Mouse (Mus musculus): Measurements from ENCODE around the gene Bik. TPM values are rescaled to one million over a fixed set of nuclear protein-coding genes. Genes with fewer than 3 reads are reported as not detected.

Bik gene
- total and polyA plus RNA-seq, 2 experiments from 2014 or later, result 37.7 to 49.6 TPM

DNA sequence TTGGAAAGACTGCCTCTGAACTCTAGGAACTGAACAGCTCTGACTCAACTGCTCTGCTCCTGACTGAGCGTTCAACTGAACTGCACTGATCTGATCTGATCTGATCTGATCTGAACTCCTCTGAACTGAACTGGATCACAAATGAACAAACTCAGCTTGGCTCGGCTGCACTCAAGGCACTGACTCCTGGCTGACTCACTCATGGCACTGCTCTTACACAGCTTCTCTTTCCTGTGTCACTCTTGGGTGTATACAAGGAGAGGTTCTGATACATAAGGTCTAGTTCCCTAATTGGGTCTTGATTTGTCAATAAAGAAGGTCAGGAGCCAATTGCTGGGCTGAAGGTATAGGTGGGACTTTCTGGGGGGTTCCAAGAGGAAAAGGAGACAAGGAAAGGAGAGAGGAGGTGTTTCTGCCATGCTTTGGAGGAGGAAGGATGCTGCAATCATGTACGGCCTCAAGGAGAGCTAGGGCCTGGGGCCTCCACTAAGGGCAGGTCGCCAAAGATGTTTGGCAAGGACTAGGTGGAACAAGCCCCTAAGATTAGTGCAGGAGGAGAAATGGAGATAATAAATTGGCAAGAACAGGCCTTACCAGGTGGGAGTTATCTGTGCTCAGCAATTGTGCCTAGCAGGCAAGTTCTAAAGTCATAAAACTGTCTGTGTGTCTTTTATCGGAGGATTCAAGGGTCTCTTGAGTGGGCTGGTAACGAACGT lies 32.6 kb upstream of the Bik start:
- H3K4me3 ChIP-seq (ENCODE audit: low read depth, low read length), result no peak overlapping the region
- peaks cover 37% of the 10 kb centered on the region for H3K36me3 ChIP-seq (replicated peaks; ENCODE audit: control insufficient read depth, insufficient read depth, low read length)
- no peak overlapping the region for H3K4me2 ChIP-seq (ENCODE audit: low read depth, low read length)
- DNase-seq (ENCODE audit: low spot score) (no peak), ATAC-seq (ENCODE audit: insufficient read depth, low read depth) (no peak)
- H3K27ac ChIP-seq (ENCODE audit: low read depth), result no peak overlapping the region
- 59% methylated on average over 7 of the region's 7 CpGs for WGBS
- TF ChIP-seq EP300 (IDR thresholded peaks at IDR 0.05; ENCODE audit: low read depth) (no peak), CTCF (IDR thresholded peaks at IDR 0.05; ENCODE audit: low read depth) (no peak)
- no peaks in the 10 kb centered on the region for H3K9me3 ChIP-seq (replicated peaks; ENCODE audit: control insufficient read depth, low read length)
- no peaks in the 10 kb centered on the region for H3K4me1 ChIP-seq (ENCODE audit: control insufficient read depth, insufficient read depth)
- H3K27me3 ChIP-seq (ENCODE audit: control insufficient read depth, insufficient read depth, low read length), result no peaks in the 10 kb centered on the region
- no peak overlapping the region for H3K9ac ChIP-seq (replicated peaks; ENCODE audit: low read depth, low read length)

DNA sequence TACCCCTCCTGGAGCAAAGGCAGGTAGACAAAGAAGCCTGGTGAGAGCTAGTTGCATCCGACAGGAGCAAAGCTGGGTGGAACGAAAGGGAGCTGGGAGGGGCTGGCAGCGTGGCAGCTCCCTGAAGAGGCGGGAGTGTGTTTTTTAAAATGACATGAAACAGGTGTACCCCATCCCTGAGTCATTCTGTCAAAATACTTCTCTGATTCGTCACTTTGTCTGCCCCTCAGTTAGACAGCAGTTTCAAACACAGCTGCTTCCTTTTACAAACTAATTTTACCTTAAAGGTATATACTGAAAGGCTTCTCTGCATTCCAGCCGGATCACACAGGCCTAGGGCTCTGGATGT lies 32.1 kb upstream of the Bik start:
- Histone ChIP-seq H3K4me3 (ENCODE audit: low read depth, low read length) (no peak overlapping the region), H3K27me3 (ENCODE audit: control insufficient read depth, insufficient read depth, low read length) (no peaks in the 10 kb centered on the region), H3K4me2 (ENCODE audit: low read depth, low read length) (no peak overlapping the region), H3K36me3 (replicated peaks; ENCODE audit: control insufficient read depth, insufficient read depth, low read length) (peaks cover 37% of the 10 kb centered on the region), H3K4me1 (ENCODE audit: control insufficient read depth, insufficient read depth) (no peaks in the 10 kb centered on the region), H3K9me3 (replicated peaks; ENCODE audit: control insufficient read depth, low read length) (no peaks in the 10 kb centered on the region), H3K9ac (replicated peaks; ENCODE audit: low read depth, low read length) (no peak overlapping the region), H3K27ac (ENCODE audit: low read depth) (no peak overlapping the region)
- no peak for TF ChIP-seq EP300 (IDR thresholded peaks at IDR 0.05; ENCODE audit: low read depth)
- no peak for TF ChIP-seq CTCF (IDR thresholded peaks at IDR 0.05; ENCODE audit: low read depth)
- ATAC-seq (ENCODE audit: insufficient read depth, low read depth) (no peak), DNase-seq (ENCODE audit: low spot score) (no peak)
- 69% methylated on average over 6 of the region's 6 CpGs for WGBS

DNA sequence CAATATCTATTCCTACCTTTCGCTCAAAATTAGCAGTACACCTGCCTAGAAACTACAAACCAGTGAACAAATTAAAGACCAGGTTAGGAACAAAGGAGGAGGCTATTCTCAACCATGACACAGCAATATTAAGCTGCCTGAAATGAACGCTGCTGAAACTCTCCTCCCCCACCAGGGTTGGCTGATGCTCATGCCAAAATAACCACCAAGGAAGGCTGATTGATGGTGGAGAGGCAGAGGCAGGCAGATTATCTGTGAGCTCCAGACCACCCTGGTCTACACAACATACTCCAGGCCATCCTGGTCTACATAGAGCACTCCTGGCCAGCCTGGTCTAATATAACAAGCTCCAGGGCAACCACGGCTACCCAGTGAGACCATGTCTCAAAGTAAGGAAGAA lies 31.5 kb upstream of the Bik start:
- no peak for ATAC-seq (ENCODE audit: insufficient read depth, low read depth)
- Histone ChIP-seq H3K27ac (ENCODE audit: low read depth) (no peak overlapping the region), H3K9ac (replicated peaks; ENCODE audit: low read depth, low read length) (no peak overlapping the region), H3K4me2 (ENCODE audit: low read depth, low read length) (no peak overlapping the region), H3K4me1 (ENCODE audit: control insufficient read depth, insufficient read depth) (no peaks in the 10 kb centered on the region), H3K27me3 (ENCODE audit: control insufficient read depth, insufficient read depth, low read length) (no peaks in the 10 kb centered on the region), H3K4me3 (ENCODE audit: low read depth, low read length) (no peak overlapping the region), H3K9me3 (replicated peaks; ENCODE audit: control insufficient read depth, low read length) (no peaks in the 10 kb centered on the region), H3K36me3 (replicated peaks; ENCODE audit: control insufficient read depth, insufficient read depth, low read length) (peaks cover 43% of the 10 kb centered on the region)
- TF ChIP-seq EP300 (IDR thresholded peaks at IDR 0.05; ENCODE audit: low read depth) (no peak), CTCF (IDR thresholded peaks at IDR 0.05; ENCODE audit: low read depth) (no peak)
- 85% methylated on average over 3 of the region's 3 CpGs for WGBS
- no peak for DNase-seq (ENCODE audit: low spot score)

DNA sequence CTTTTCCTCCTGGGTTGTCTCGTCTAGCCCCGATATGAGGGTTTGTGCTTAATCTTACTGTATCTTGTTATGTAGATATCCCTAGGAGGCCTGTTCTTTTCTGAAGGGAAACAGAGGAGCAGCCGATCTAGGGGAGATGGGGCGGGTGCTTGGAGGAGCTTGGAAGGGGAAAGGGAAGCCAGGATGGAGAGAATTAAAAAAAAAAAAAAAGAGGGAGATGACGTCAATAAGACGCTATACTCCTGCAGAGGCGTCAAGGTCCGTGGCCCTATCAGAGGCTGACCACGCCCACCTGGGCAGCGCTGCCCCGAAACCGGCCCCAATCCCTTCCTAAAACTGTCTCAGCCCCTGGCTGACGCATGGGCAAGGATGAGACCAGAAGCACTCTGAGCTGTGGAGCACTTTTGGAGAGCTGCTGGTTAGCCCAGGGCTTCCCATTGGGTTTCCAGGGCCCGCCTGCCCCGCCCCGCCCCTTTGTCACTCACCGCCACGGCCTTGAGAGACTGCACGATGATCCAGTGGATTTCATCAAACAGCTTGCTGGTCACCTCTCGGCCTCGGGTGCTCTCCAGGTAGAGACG lies 30.8 kb upstream of the Bik start:
- Histone ChIP-seq H3K4me1 (ENCODE audit: control insufficient read depth, insufficient read depth) (no peaks in the 10 kb centered on the region), H3K27ac (ENCODE audit: low read depth) (no peak overlapping the region), H3K4me3 (ENCODE audit: low read depth, low read length) (no peak overlapping the region), H3K4me2 (ENCODE audit: low read depth, low read length) (no peak overlapping the region), H3K9me3 (replicated peaks; ENCODE audit: control insufficient read depth, low read length) (no peaks in the 10 kb centered on the region), H3K36me3 (replicated peaks; ENCODE audit: control insufficient read depth, insufficient read depth, low read length) (peaks cover 43% of the 10 kb centered on the region), H3K27me3 (ENCODE audit: control insufficient read depth, insufficient read depth, low read length) (no peaks in the 10 kb centered on the region), H3K9ac (replicated peaks; ENCODE audit: low read depth, low read length) (no peak overlapping the region)
- TF ChIP-seq CTCF (IDR thresholded peaks at IDR 0.05; ENCODE audit: low read depth), result no peak
- TF ChIP-seq EP300 (IDR thresholded peaks at IDR 0.05; ENCODE audit: low read depth), result no peak
- 62% methylated on average over 22 of the region's 22 CpGs for WGBS
- DNase-seq (ENCODE audit: low spot score), result no peak
- ATAC-seq (ENCODE audit: insufficient read depth, low read depth), result no peak

DNA sequence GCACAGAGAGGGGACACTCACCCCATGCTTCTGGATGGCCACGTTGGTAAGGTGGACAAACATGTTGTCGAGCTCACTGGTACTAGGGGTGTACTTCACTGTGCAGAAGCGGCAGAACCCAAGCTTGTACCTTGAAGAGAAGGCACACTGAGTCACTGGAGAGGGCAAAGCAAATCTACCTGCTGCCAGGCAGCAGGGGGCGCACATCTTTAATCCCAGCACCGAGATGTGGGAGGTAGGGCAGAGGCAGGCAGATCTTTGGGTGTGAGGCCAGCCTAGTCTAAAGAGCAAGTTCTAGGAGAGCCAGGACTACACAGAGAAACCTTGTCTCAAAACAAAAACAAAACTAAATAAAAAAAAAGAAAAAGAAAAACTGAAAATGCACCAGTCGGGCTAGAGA lies 29.4 kb upstream of the Bik start:
- Histone ChIP-seq H3K27ac (ENCODE audit: low read depth) (no peak overlapping the region), H3K4me1 (ENCODE audit: control insufficient read depth, insufficient read depth) (no peaks in the 10 kb centered on the region), H3K9ac (replicated peaks; ENCODE audit: low read depth, low read length) (no peak overlapping the region), H3K4me3 (ENCODE audit: low read depth, low read length) (no peak overlapping the region), H3K27me3 (ENCODE audit: control insufficient read depth, insufficient read depth, low read length) (no peaks in the 10 kb centered on the region), H3K4me2 (ENCODE audit: low read depth, low read length) (no peak overlapping the region), H3K36me3 (replicated peaks; ENCODE audit: control insufficient read depth, insufficient read depth, low read length) (peaks cover 46% of the 10 kb centered on the region; the same call in 1 of the 2 replicates), H3K9me3 (replicated peaks; ENCODE audit: control insufficient read depth, low read length) (no peaks in the 10 kb centered on the region)
- TF ChIP-seq CTCF (IDR thresholded peaks at IDR 0.05; ENCODE audit: low read depth) (0 out of 2 replicates have a peak, but pooled peaks have one; percentile 6), EP300 (IDR thresholded peaks at IDR 0.05; ENCODE audit: low read depth) (no peak)
- WGBS, result 92% methylated on average over 6 of the region's 6 CpGs
- DNase-seq (ENCODE audit: low spot score) (no peak), ATAC-seq (ENCODE audit: insufficient read depth, low read depth) (no peak)

All from heart, postnatal 0 days (tissue).